Mouse (Mus musculus) embryonic fibroblast, embryonic 13.5 days (primary cell): ENCODE measurements at regions not wholly inside any gene's neighbourhood (a gene's known extent, or its start where the extent isn't known, plus 50 kb on each side); places are given as distances from the start of the nearest gene placed in this dataset.

ENCODE experiments used
- H3K27ac ChIP-seq: 2 replicates; pipeline ENCODE4 v1.5.1; 2012; ENCODE audit warnings: low read length, control low read depth, inconsistent platforms; ENCODE audit not compliant: insufficient read depth
- H3K4me1 ChIP-seq: 2 replicates; pipeline ENCODE4 v1.6.1; 2011; ENCODE audit warnings: low read length; ENCODE audit not compliant: control insufficient read depth, insufficient read depth
- H3K4me3 ChIP-seq: 2 replicates; pipeline ENCODE4 v1.5.1; 2011; ENCODE audit warnings: mild to moderate bottlenecking, control low read depth, low read length; ENCODE audit not compliant: insufficient read depth
- CTCF ChIP-seq: IDR thresholded peaks from 2 replicates; pipeline ENCODE4 v1.5.1; 2011; ENCODE audit warnings: mild to moderate bottlenecking, control low read depth, low read length, moderate library complexity, borderline replicate concordance; ENCODE audit not compliant: insufficient read depth
- POLR2A ChIP-seq: IDR thresholded peaks from 2 replicates; pipeline ENCODE4 v1.6.1; 2011; ENCODE audit warnings: low read depth, mild to moderate bottlenecking, control low read depth, low read length, moderate library complexity

- Histone ChIP-seq H3K4me3 (no peak overlapping the region), H3K4me1 (no peaks in the 10 kb centered on the region), H3K27ac (no peak overlapping the region)
- no peak for TF ChIP-seq POLR2A
- TF ChIP-seq CTCF = no peak
These were observed 235.0 kb downstream of the Gm26897 start for GRCm38 (mm10) chr5:111968701-111969100.

GRCm38 (mm10) chr5:111971193-111971592 lies 237.5 kb downstream of the Gm26897 start:
- Histone ChIP-seq H3K4me3 (no peak overlapping the region), H3K27ac (no peak overlapping the region), H3K4me1 (no peaks in the 10 kb centered on the region)
- TF ChIP-seq CTCF (no peak), POLR2A (no peak)

DNA sequence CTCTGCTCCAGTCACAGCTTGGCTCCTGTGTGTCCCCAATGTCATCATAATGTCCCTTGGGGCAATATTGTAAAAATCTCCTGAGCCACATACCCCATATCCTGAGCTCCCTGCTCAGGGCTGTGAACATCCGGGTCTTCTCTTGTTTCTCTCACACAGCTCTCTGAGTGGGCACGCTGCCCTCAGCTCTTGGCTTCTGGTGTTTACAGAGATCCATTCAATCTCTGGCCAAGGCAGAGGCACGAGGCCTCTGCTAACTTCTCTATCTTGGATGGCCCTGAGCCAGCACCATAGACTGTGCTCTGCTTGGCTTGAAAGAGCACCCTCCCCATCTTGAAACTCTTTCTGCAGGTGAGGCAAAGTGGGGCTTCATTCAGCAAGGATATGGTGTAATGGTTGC lies 238.2 kb downstream of the Gm26897 start:
- H3K4me3 ChIP-seq = no peak overlapping the region
- H3K4me1 ChIP-seq = no peaks in the 10 kb centered on the region
- no peak for TF ChIP-seq CTCF
- TF ChIP-seq POLR2A = no peak
- no peak overlapping the region for H3K27ac ChIP-seq

DNA sequence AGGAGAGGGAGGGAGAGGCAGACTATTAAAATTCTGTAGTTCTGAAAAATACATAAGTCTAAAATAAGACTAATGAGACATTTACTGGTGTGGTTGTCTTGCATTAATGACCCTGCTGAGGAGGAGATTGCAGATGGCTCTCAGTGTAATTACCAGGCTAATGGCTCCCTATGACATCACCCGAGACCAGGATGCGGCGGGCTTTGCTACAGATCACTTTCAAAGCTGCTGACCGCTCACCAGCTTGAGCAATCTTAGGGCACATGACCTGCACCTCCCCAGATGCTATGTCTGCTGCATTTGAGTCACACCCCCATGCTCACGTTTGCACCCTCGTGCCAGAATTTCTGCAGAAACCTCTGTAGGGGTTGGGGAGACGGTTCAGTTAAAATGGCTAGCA lies 242.0 kb downstream of the Gm26897 start:
- Histone ChIP-seq H3K4me3 (no peak overlapping the region), H3K27ac (no peak overlapping the region), H3K4me1 (0 out of 2 replicates have a peak, but pooled peaks cover 3% of the 10 kb centered on the region)
- no peak for TF ChIP-seq CTCF
- no peak for TF ChIP-seq POLR2A

GRCm38 (mm10) chr5:111979601-111980000 lies 245.9 kb downstream of the Gm26897 start:
- no peak for TF ChIP-seq CTCF
- TF ChIP-seq POLR2A = no peak
- no peak overlapping the region for H3K4me3 ChIP-seq
- no peak overlapping the region for H3K27ac ChIP-seq
- H3K4me1 ChIP-seq = 0 out of 2 replicates have a peak, but pooled peaks cover 3% of the 10 kb centered on the region

- 0 out of 2 replicates have a peak, but pooled peaks cover 3% of the 10 kb centered on the region for H3K4me1 ChIP-seq
- H3K27ac ChIP-seq = no peak overlapping the region
- no peak overlapping the region for H3K4me3 ChIP-seq
- TF ChIP-seq POLR2A (no peak), CTCF (no peak)
These were observed 248.4 kb downstream of the Gm26897 start for GRCm38 (mm10) chr5:111982106-111982505.

GRCm38 (mm10) chr5:111985997-111986396 lies 252.3 kb downstream of the Gm26897 start:
- Histone ChIP-seq H3K27ac (no peak overlapping the region), H3K4me3 (no peak overlapping the region), H3K4me1 (no peaks in the 10 kb centered on the region)
- TF ChIP-seq CTCF (no peak), POLR2A (no peak)

DNA sequence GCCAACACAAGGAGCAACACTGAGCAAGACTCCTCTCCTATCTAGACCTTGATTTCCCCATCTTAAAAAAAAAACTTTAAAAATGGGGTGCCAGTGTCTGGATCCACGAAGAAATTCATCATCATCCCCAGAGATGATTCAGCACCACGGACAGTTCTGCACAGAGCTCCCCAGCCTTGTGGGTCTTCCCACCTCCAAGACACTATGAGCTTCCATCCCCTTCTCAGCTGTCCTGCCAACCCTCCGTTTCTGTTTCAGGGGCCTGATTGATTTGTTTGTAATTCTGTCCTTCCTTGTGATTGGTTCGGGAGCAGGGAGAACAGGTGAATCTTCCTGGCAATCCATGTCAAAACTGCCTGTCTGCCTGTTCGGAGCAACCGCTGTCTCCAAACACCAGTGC lies 253.3 kb downstream of the Gm26897 start:
- Histone ChIP-seq H3K4me3 (no peak overlapping the region), H3K27ac (no peak overlapping the region), H3K4me1 (no peaks in the 10 kb centered on the region)
- TF ChIP-seq CTCF = no peak
- no peak for TF ChIP-seq POLR2A

DNA sequence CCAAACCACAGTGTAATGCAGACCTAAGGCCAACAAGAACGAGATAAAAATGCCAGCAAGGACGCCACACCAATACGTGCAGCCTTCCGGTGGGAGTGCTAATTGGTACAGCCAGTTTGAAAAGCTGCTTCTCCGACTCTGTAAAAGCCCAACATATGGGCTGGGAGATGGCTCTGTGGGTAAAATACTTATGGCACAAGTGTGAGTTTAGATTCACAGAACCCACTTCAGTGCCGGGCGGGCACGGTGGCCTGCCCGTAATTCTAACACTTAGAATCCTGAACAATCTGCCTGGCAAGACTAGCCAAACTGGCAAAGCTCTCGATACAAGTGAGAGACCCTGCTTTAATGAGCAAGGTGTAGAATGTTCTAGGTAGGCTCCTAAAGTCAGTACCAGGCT lies 258.1 kb downstream of the Gm26897 start:
- Histone ChIP-seq H3K4me1 (no peaks in the 10 kb centered on the region), H3K4me3 (no peak overlapping the region), H3K27ac (no peak overlapping the region)
- no peak for TF ChIP-seq CTCF
- TF ChIP-seq POLR2A = no peak

GRCm38 (mm10) chr5:111993221-111993620 lies 259.1 kb downstream of the Cryba4 start:
- Histone ChIP-seq H3K4me3 (no peak overlapping the region), H3K4me1 (no peaks in the 10 kb centered on the region), H3K27ac (no peak overlapping the region)
- no peak for TF ChIP-seq POLR2A
- no peak for TF ChIP-seq CTCF

DNA sequence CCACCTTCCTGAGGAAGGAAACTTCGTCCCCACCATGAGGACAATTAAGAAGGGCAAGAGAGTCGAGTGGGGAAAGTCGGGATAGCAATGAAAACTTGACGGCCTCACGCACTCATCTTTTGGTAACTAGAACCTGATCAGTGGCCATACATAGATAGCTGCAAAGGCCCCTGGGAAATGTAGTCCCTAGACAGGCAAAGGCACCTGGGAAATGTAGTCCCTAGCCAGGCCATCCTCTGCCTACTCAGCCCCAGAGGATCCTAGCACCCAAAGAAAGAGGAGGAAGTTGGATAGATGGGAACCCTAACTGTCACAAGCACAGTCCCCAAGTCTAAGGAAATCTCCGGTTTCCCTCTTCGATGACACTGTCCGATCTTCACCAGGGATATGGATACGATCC lies 258.4 kb downstream of the Cryba4 start:
- Histone ChIP-seq H3K4me3 (no peak overlapping the region), H3K27ac (no peak overlapping the region), H3K4me1 (no peaks in the 10 kb centered on the region)
- TF ChIP-seq POLR2A (no peak), CTCF (no peak)
